Mouse (Mus musculus) T-helper 17 cell (primary cell): Measurements from ENCODE around the gene Gm45623.

Experiments
- in situ Hi-C, 2 experiments: fragments of 300-600 bp; cut with MboI, MseI; formaldehyde crosslinking; loops; 1 replicate in 1 of 2; 2 replicates in 1 of 2; pipeline ENCODE4 v1.15.1; 2025; ENCODE audit warnings: high pct_unique_total_duplicates in 2 of 2

The Gm45623 gene

GRCm38 (mm10) chr13:56752474-56753191 is 994 bp downstream of the Gm45623 start:
- in situ Hi-C loops, result loop anchor here in 1 of 2 experiments (5.0 kb wide), 1 partner anchor 175 kb away; no protein-coding TSS in a partner anchor

GRCm38 (mm10) chr13:56751774-56752173 is 1.9 kb downstream of the Gm45623 start:
- in situ Hi-C loops, result loop anchor here in 1 of 2 experiments (5.0 kb wide), 1 partner anchor 174 kb away; no protein-coding TSS in a partner anchor

GRCm38 (mm10) chr13:56749377-56749776 is 4.2 kb downstream of the Gm45623 start:
- in situ Hi-C loops, result no loop called here

- in situ Hi-C loops, result no loop called here
These were observed 6.1 kb downstream of the Gm45623 start for GRCm38 (mm10) chr13:56747554-56747953.

DNA sequence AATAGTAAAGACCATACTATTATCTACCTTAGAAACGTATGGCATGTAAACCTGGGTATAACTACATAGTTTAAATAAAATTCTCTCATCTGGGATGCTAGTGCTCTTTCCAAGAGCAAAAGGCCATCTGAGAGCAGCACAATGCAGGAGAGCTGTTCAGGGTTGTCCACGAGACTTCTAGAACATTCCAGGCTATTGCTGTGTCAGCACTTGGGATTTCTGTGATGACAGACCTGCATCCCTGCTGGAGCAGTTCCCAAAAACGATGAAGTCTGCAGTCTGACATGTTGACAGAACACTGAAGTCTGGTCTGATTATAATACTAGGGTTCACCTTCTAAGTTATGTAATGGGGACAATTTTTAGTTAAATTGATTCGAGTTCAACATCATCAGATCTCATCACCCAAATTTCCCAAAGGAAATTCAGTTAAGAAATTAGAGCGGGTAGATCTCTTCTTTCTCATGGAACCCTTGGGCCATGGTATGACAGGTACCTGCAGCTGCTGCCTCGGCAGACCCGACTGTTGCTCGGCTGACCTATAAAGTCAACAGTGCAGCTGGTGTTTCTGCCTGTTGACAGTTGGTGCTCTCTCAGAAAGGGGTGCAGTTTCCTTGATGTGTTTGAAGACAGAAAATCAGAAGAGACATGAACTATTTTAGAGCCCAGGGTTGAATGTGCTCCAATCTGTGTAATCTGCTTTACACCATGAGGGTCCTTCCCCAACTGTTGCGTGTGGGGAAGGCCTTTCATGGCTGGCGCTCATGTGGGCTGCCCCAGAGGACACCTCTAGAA is 6.7 kb downstream of the Gm45623 start:
- in situ Hi-C loops, result no loop called here

- in situ Hi-C loops, result loop anchor here (5.0 kb wide), 1 partner anchor 50 kb away; no protein-coding TSS in a partner anchor
These were observed 11.2 kb downstream of the Gm45623 start for GRCm38 (mm10) chr13:56742325-56742901.

DNA sequence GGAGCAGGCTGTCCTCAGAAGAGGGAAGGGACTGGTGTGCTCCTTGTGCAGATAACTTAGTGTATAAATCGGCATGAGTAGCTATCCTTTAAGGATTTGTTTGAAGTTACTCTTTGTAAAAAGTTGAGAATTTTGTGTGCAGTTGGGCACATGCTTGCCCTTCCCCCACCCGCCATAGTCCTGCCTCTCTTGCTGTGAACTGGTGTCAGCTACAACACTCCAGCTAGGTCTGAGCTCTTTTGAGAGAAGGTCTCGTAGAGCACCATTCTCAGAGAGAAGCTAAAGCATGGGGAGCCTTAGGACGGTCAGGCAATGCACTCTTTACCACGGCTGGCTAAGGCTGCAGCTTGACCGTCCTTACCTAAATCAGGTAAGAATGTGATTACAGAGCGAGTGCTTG is 11.9 kb downstream of the Gm45623 start:
- in situ Hi-C loops, result loop anchor here (5.0 kb wide), 1 partner anchor 49 kb away; no protein-coding TSS in a partner anchor

DNA sequence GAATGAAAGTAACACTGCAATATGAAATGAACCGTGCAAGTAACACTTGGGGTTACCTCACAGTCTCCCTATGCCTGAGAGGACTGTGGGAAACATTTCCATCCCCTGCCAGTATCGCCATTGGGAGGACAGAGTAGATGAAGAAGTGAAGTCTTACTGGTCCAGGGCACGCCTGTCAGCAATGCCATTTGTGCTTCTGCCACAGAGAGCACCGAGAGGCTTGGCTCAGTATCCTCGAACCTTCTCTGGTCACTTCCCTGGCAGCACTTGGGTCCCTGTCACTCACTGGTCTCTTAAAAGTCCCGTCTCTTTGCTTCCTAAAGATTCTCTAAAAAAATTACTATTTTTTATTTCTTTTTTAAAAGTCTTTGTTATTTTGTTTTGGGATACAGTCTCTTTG is 13.1 kb downstream of the Gm45623 start:
- in situ Hi-C loops, result loop anchor here (5.0 kb wide), 1 partner anchor 48 kb away; no protein-coding TSS in a partner anchor

- in situ Hi-C loops, result no loop called here
These were observed 14.1 kb downstream of the Gm45623 start for GRCm38 (mm10) chr13:56739556-56739955.

DNA sequence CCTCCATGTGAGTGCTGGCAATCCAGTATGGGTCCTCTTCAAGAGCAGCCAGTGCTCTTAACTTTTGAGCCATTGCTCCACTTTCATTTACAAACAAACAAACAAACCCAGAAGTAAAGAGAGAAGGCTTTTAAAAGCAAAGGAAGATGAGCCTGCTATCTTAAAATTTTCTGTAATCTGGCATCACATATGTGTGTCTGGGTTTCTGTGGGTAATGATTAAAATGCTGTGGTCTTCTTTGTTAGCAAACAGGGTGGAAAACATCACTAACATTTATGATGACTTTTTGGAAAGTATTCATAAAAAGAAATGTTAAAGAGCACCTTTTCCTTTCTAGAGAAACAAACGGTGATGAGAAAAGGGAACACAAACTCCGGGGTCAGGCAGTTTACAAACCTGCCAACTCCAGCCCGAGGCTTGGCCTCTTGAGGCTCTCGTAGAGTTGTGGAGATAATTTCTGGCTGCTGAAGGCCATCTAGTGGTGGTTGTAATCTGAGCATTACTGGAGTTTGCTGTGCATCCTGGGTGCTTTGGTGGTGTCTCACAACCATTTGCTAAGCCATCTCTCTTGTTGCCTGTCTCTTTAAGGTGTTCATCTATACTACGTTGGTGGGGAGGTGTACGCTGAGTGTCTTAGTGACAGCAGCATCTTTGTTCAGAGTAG is 18.3 kb downstream of the Gm45623 start:
- in situ Hi-C loops, result no loop called here

DNA sequence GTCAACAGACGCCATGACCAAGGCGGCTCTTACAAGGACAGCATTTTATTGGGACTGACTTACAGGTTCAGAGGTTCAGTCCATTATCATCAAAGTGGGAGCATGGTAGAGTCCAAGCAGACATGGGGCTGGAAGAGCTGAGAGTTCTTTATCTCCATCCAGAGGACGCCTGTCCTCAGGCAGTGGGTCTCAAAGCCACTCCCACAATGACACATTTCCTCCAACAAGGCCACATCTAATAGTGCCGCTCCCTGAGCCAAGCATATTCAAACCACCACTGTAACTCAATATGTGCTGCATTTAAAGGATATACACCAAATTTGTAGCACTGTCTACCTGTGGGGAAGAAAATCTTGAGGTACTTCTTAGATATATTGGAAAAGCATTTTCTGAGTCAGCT is 19.0 kb downstream of the Gm45623 start:
- in situ Hi-C loops, result no loop called here

DNA sequence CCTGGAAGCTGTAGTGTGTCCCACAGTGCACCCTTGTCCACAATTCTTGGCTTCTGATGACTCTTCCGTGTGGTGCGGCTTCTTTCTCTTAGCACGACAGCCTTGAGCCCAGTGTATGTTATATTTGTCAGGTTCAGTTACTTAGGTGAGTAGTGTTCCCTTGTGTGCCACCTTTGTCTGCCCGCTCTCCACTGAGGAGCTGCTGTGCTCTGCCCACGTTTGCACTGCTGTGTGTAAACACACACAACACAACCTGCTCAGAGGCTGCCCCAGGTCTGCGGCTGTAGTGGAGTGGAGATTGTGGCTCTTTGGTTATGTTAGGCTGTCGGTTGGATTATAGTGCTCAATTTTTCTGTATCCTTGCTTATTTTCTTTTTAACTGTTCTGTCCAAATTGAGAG is 24.6 kb downstream of the Gm45623 start:
- in situ Hi-C loops, result no loop called here

DNA sequence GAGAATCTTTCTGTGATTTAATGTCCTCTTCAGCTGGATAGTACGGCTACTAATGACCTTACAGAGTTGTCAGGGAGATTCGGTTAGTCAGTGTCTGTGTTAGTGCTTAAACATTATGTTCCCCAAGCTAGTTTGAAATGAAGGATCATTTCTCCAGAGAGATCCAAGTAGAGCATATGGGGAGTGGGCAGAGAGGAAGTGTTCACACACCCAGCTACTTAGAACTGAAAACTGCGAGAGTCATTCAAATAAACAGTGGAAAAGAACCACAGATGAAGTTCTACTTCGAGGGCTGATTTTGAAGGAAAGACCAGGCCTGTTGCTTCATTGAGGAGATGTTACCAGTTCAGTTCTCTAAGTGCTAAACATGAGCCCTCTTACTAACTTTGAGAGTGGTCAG is 27.1 kb downstream of the Gm45623 start:
- in situ Hi-C loops, result no loop called here

DNA sequence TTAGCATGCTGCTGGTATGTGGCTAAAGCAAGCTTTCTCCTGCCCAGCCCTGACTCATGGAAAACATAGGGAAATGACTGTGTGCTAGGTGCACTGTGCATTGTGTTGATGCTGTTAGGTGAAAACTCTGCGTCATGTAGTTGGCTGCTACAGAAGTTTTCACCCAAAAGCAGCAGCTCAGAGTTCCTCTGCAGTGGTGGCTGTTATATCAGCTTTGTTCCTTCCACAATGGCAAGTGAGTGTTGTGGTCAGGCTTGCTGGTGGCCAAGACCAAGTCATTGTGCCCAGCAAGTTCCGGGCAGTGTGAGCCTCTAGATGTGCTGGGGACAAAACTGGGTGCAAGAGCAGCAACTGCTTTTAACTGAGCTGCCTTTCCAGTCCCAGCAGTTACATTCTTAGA is 41.4 kb downstream of the Gm45623 start:
- in situ Hi-C loops, result no loop called here

DNA sequence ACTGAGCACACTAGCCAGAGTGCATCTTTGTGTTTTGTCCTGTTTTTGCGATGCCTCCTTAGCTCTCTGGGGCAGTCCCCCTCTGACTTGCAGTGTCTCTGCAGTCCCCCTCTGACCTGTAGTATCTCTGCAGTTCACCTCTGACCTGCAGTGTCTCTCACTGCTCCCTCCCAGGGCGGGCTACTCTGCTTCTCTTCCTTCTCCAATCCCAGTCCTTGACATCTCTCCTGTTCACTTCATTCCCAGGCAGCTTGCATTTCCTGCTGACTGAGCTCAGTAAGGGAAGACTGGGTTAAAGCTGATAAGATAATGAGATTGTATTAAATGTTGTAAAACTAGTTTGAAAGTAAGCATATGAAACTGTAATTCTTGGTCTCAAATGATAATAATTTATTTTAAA is 43.0 kb downstream of the Gm45623 start:
- in situ Hi-C loops, result no loop called here

GRCm38 (mm10) chr13:56707606-56708005 is 46.0 kb downstream of the Gm45623 start:
- in situ Hi-C loops, result no loop called here

- in situ Hi-C loops, result no loop called here
These were observed 46.5 kb downstream of the Gm45623 start for GRCm38 (mm10) chr13:56707111-56707510.

DNA sequence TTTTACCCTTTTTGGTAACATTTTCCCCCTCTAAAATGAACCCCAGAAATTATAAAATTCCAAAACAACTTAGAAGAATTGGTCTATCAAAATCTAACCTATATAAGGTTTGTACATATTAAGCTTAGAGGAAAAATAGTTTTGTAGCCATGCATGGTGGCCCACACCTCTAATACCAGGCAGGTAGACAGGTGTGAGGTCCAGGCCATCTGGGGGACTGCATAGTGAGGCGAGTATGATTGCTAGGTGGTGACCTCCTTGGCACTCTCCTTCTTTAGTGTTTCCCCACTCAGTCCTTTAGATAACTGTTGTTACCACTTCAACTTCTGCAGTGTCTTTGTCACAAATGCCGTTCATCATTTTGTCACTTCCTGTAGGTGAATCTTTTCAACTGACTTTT is 49.0 kb downstream of the Gm45623 start:
- in situ Hi-C loops, result no loop called here

- in situ Hi-C loops, result no loop called here
These were observed 49.7 kb downstream of the Gm45623 start for GRCm38 (mm10) chr13:56703871-56704321.

DNA sequence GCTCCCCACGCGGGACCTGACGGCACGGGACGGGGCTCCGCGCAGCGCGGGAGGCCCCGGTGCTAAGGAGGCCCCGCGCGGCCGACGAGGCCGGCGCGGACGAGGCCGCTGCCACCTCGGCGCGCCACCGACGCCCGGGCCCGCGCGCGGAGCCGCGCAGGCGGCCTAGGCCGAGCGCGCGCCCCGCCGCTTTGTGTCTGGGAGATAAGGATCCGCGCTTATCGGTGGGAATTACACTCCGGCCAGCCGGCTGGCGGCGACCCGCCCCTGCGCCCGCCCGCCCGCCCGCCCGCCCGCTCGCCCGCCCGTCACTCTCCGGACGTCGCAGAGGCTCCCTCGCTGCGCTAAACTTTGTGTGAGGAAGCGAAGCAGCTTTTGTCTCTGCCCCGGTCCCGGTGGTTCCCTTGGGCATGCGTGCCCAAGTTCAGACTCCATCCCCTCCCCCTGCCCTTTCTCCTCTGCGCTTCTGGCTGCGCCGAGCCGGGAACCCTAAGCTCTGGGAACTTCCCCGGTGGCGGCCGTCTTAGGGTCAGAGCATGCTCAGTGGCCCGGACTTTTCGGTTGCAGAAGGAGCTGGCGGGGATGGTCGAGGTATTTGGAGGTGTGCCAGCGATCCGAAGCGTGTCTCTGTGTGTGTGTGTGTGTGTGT is 50.3 kb downstream of the Gm45623 start:
- in situ Hi-C loops, result no loop called here
